Mouse (Mus musculus): ENCODE data around the gene Klhdc3.

Klhdc3 gene

DNA sequence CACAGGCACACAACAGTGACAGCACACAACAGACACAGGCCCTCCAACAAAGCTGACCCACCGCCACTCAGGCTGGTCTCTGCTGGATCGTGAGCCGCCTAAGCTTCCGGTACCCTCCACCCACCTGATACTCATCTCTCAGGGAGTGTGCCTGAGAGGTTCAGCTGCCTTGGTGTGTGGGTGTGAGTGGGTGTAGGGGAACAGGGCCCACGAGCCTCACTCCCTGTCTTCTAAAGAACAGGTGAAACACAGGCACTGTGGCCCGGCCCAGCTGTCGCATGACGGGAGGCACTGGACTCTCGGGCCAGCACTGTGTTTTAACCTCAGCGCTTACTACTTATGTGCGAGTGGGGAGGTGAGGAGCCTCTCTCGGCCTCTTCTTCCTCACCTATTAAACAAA, 21.4 kb upstream of the Klhdc3 start:
- no peak for DNase-seq (ENCODE audit: low spot score)

DNA sequence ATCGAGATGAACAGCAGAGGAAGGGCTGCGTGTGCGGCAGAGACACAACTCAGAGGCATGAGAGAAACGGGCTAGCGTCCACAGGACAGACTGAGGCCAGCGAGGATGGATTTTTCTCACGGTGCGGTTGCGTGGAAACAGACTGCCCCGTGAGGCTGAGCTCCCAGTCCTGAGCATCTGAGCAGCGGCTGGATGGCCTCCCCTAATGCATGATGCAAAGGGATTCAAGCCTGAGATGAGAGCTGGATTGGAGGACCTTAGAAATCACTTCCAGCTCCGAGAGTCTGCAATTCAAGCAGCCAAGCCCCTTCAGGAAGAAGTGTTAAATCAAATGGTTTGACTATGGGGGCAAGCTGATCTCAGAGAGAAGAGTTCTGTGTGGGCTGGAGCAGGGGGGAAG, 20.8 kb upstream of the Klhdc3 start:
- DNase-seq (ENCODE audit: low spot score), result no peak

DNA sequence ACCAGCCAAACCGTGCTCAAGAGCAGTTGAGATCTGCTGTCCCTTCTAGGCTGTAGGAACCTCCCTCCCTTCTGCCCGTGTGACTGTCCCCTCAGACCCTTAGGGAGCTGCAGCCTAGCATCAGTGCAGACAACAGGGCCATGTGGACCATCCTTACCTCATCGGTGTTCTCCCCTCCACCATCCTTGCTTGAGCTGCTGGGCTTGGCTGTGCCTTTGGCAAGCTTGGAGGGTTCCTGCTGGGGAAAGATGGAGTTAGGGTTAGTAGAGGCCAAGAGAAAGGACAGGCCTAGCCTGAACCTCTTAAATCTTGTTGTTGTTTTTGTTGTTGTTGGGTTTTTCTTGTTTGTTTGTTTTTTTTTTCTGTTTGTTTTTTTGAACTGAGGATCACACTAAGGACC, 19.2 kb upstream of the Klhdc3 start:
- no peak for DNase-seq (ENCODE audit: low spot score)

DNA sequence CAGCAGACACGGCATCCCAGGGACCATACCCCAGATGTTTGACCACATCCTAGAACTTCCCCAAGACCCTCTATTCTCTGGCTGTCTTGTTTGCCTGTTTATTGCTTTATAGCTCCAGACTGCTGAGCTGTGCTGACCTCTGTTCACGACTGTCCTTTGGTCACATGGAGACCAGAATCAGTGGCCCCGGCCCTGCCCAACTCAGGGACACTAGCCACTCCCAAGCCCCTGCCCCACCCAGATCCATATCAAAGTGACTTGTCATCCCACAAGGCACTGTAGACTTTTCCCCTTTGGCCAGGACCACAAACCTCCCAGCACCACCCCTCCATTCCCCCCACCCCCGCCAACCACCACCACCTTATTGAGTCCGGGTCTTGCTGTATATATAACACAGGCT, 18.5 kb upstream of the Klhdc3 start:
- no peak for DNase-seq (ENCODE audit: low spot score)

DNA sequence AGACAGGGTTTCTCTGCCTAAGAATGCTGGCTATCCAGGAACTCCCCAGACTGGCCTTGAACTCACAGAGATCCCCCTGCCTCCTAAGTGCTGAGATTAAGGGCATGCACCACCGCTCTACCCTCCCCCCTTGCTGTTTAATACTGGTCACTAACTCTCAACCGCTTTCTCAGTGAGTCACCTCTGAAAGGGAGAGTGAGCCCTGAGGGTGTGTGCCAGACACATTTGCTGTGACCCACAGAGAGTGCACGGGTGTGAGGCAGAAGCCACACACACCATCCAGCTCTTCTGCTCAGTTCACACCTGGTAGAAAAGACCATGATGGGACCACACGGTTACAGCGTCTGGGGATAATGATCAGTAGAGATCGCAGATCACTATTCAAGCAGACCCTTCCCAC, 17.8 kb upstream of the Klhdc3 start:
- no peak for DNase-seq (ENCODE audit: low spot score)

DNA sequence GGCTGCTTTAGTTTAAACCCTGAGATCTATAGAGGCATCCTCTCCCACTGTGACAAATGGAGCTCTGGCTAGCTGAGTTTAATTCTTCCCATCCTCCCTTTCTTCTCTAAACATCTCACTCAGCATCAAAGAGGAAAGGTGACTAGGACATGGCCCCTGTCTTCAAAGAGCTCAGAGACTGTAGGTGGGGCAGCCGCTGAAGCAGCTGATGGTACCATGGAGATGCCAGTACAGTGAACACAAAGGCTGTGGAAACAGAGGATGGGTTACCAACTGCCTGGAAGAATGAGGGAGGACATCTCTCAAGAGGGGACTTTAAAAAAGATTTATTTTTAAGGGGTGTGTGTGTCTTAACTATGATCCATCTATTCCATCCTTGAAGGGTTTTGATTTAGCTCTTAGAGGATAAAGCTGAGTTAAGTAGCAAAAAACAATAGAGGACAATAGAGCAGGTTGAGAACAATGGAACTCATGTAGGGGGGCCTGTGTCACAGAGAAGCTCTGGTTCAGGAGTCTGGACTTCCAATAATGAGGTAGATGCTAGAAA, 13.9 kb upstream of the Klhdc3 start:
- no peak for DNase-seq (ENCODE audit: low spot score)

DNA sequence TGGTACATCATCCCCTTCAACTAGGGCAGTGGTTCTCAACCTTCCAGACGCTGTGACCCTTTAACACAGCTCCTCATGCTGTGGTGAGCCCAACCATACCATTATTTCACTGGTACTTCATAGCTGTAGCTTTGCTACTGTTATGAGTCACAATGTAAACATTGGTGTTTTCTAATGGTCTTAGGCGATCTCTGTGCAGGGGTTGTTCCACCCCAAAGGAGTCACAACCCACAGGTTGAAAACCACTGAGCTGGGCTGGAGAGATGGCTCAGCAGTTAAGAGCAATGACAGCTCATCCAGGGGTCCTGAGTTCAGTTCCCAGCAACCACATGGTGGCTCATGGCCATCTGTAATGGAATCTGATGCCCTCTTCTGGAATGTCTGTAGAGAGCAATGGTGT, 10.7 kb upstream of the Klhdc3 start:
- no peak for DNase-seq (ENCODE audit: low spot score)

DNA sequence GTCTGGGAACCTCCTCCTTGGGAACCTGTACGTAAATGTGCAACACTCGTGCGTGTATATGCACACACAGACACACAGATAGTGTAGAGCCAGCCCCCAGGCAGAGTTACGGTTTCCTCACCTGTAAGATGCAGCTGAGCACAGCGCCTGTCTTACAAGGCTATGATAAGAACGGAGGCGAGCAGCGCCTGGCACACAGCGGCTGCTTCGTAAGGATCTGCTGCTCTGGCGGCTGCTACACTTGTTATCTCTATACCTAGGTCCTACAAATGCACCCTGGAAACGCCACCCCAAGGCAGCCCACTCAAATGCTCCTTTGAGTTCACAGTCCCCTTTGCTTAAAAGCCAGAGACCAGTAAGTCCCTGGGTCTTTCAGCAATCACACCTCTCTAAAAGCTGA, 10.0 kb upstream of the Klhdc3 start:
- DNase-seq (ENCODE audit: low spot score), result no peak

DNA sequence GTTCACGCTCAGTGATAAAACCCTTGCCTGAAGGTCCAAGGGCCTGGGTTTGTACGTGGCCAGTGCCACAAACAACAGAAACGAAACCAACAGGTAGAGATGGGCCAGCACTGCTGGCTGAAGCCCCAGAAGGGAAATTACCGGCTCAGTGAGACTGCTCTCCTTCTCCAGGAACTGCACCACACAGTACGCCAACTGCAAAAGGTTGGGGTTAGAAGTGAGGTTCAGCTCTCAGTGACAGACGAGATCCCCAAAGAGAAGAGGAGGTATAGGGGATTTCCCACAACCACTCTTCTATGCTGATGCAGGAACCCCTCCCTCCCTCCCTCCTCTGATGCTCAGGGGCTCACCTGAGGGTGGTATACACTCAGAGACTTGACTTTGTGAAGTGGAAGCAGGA, 5.2 kb upstream of the Klhdc3 start:
- no peak for DNase-seq (ENCODE audit: low spot score)

DNA sequence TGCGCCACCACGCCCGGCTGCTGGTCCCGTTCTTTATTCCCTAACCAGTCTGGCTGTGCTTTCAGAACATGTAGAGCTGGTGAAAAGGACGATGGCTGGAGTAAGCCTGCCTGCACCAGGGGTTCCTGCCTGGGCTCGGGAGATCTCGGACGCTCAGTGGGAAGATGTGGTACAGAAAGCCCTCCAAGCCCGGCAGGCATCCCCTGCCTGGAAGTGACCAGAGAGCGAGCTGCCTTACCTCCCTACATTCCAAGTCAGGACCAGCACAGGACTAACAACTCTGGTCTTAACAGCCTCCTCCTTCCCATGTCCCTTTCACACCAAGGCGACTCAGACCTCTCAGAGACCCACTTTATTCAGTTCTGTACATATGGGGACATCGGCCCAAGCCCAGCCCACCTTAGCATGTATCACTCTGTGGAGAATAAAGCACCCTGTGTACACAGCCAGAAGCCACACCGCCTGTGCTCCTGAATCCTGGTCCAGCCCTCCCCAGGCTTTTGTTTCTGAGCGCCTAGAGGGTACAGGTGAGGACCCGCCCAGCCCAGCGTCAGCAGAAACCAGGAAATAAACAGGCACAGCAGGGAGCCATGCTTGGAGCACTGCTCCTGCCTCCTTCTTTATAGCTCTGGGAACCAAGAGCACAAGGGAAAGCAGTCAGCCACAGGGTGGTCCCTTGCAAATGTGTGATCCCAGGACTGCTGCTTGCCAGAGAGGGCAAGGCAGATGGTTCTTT, 2.1 kb upstream of the Klhdc3 start:
- DNase-seq (ENCODE audit: low spot score), result no peak

DNA sequence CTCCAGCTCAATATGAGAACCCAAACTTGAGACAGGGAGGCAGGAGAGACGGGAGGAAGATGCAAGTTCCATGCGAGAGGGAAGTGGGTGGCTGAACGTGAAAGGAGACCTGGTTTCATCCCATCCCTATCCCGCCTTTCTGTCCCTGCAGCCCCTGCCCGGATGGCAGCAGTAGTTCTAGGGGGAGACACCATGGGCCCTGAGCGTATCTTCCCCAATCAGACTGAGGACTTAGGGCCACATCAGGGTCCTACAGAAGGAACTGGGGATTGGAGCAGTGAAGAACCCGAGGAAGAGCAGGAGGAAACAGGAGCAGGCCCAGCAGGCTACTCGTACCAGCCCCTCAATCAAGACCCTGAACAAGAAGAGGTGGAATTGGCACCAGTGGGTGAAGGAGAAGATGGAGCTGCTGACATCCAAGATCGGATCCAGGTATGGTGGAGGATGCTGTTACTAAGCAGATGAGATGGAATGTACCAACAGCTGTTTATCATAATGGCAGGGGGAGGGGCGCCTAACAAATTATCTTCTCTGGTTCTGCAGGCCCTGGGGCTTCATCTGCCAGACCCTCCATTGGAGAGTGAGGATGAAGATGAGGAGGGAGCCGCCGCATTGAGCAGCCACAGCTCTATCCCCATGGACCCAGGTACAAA, 878 bp upstream of the Klhdc3 start:
- DNase-seq (ENCODE audit: low spot score), result no peak

DNA sequence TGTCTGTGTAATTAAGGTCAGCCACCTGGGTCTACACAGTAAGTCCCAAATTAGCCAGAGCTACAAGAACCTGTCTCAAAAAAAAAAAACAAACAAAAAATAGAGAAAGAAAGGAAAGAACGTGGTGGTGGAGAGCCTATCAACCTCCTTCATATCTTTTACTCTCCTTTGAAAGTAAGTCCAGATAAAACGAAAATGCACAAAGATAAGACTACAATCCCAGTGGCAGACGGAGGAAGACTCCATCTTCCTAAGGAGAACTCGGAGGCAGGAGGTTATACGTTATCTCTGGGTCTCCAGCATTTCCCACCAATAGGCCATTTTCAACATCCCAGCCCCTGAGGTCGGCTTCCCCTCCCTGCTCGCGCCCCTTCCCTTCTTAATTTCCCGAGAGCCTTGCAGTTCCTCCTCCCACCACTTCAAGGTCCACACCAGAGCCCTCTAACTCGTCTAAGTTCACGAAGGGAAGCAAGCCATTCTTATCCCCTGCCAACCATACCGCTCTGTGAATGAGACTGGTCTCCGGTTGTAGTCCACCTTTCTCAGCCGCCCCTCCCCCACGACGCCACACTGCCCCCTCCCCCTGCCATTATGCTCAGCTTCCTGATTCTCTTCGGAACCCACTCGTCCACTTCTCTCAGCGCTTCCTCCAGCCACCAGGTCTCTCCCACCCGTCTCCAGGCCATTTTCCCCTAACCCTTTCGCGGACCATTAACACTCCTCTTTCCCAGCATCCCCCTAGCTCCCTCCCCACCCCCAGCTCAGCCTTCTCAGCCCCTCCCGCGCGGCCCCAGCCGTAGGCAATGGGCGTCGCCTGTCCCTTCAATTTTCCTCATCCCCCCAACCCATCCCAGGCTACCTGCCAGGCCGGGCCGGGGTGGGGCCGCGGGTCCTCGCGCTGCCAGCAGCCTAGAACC, 613 bp downstream of the Klhdc3 start:
- peak; percentile 72 for DNase-seq (ENCODE audit: low spot score)

DNA sequence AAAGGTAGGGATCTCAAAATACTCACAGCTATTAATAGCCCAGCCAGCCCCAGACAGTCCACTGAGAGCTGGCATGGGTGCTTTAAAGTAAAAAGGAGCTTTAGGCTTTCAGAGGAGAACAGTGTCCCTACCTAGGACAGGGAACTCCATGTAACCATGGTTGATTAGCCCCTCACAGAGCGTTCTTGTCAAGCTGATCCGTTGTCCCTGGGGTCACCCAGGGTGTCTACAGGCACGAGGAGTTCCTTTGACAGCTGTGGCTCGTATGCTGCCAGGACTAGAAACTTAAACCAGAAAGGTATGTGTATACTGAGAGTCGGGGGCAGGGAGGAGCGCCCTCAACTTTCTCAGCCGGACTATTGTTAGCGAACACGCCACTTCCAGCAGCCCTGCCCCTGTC, 1.8 kb downstream of the Klhdc3 start:
- DNase-seq (ENCODE audit: low spot score), result no peak

DNA sequence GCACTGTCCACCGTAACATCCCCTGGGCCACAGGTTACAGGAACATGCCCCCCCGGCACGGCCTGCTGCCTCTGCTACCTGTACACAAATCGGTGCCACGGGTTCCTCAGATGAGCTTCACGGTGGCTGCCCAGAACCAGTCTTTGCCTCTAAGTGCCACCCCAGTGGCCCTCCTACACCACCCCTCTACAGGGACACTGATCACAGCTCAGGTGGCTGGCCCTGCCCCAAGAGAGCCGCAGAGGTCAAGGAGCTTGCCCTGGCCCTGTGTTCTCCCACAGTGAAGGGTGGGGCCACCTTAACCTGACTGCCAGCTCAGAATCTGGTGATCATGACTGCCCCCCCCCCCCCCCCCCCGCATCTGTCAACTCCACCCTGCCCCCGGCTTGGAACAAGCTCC, 2.3 kb downstream of the Klhdc3 start, which contains the start of gene Mea1:
TSS of gene Mea1 (plus strand) at position 378 of the 400 bp plus-strand sequence.
- no peak for DNase-seq (ENCODE audit: low spot score)

DNA sequence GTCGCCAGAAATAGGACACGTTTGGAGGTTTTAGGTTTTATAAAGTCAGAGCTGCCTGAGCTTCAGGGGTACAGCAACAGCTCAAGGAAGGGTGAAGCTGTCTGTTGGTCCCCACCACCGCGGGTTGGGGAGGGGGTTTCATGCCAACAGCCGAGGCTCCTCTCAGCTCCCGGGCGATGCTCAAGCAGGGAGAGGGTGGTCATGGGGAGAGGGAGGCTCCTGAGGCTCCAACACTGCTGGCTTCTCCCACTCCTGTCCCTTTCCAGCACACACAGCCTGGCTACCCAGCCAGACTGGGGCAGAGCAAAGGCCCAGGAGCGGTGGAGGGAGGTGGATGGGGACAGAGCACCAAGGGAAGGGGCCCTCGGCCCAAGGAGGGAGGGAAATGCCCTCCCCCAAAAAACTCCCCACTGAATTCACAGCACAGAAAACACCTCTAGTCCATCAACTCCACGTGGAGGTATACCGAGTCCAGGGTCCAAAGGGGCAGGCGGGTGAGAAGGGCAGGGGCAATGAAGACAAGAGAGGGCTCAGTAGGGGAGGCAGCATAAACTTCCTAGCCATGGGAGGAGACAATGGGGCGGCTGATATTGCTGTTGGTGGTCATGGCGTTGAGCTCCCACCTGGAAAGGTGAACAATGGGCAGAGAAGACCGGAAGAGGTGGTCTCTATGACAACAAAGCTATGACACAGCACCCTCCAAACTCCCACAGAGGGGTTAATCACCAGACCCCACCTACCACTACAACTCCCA, 6.0 kb downstream of the Klhdc3 start:
- peak; percentile 55 for DNase-seq (ENCODE audit: low spot score)

DNA sequence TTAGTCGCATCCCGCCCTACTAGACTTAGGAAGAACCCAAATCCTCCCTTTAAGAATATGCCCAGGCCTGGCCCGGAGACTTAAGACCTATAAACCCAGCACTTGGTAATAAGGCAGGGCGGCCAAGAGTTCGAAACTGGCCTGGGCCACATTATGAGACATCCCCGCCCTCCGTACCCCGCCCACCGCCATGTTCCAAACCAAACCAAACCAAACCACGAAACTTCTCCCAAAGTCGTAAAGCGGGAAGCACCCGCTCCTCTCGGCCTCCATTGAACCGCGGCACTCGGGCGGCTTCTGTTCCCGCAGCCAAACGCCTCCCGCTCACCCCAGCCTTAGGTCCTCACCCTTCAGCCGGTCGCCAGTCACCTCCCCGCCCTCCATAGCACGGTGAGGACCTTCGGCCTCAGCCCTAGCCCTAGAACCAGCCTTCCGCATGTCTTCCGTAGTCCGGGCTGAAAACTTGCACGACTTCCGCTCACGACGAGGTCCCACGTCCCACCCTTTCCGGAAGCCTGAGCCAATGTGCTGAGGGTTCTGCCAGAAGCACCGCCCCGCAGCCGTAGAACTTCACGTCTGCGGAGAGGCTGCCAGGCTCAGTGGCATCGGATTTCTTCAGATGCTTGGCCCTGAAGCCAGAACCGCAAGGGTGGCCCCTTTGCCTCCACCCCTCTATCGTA, 6.7 kb downstream of the Klhdc3 start, which contains the start of gene Rrp36:
TSS of gene Rrp36 (minus strand) at position 503 of the 680 bp plus-strand sequence.
- DNase-seq (ENCODE audit: low spot score), result peak; percentile 91

DNA sequence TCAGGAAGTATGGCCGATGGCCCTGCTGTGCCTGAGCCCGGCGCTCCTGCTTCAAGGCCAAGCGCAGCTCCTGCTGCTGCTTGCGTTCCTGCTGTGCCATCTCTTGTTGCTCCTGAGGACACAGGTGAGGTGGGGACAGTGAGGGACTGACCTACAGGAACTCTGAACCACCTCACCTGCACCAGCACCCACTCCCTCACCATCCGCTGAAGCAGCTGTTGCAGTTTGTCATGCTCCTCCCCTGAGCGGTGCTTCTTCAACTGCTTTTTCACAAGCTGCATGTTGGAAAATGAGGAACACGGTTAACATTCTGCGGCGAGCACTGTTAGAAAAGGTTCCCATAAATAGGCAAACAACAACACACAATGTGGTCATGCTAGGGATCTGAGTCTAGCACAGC, 10.8 kb downstream of the Klhdc3 start:
- no peak for DNase-seq (ENCODE audit: low spot score)

DNA sequence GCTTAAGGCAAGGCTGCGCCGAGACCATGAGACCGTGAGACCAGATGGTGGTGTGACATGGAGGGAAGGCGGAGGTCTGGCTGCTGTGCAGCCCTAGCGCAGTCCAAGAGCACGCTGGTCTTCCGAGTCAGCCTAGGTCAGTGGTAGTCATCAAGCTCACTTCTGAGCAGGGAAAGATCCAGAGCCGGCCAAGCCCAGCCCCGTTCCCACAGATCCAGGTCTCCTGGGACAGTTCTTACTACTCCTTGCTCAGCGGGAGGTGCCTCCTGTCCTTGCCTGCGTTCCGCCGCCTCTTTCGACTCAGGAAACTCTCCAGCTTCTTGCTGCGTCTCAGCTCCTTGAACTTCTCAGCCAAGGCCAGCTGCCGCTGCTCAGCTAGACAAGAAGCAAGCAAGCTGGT, 13.0 kb downstream of the Klhdc3 start:
- DNase-seq (ENCODE audit: low spot score), result no peak

DNA sequence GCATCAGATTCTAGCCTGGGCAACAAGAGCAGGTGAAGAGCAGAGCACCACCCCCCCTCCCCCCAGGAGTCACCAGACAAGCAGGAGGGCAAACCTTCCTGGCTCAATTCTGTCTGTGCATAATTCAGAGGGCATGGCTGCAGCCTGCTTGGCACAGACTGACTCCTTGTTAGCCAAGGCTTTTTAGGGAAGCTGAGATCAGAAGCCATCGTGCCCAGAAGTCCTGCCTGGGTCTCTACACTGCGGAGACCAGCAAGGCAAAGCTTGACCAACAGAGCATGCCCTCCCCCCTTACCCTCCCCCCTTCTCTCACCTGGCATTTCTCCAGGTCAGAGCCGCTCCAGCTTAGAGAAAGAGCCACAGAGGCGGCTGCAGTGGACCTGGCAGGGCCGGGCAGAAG, 18.0 kb downstream of the Klhdc3 start:
- DNase-seq (ENCODE audit: low spot score), result no peak

DNA sequence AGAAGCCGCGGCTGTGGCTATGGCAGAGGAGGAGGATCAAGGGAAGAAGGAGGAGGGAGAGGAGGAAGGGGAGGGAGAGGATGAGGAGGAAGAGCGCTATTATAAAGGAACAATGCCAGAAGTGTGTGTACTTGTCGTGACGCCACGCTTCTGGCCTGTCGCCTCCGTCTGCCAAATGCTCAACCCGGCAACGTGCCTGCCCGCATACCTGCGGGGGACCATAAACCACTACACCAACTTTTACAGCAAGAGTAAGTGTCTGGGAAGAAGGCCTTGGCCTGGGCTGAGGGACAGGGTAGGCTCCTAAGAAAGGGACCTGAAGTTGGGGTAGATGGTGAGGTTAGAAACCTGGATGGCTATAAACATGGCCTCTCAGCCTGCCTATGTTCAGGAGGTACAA, 18.7 kb downstream of the Klhdc3 start:
- DNase-seq (ENCODE audit: low spot score), result no peak

DNA sequence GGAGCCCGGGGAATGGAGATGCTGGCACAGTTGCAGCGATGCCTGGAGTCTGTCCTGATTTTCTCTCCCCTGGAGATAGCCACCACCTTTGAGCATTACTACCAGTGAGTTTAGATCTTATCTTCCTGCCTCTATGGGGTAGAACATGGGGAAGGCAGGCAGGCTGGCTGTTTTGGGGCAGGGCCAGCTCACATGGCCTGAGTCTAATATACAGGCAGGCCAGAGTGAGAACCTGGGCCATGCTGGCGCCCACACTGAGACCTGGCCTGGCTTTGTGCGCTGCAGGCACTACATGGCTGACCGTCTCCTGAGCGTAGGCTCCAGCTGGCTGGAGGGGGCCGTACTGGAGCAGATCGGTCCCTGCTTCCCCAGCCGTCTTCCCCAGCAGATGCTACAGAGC, 19.4 kb downstream of the Klhdc3 start:
- DNase-seq (ENCODE audit: low spot score), result no peak

Data from testis, postnatal 14 days (tissue).